10 mouse cellular contexts compared by ENCODE assay signal in genomic region chr8:117380796-117381195, GRCm38 (mm10).
DNase-seq lines count a peak whose midpoint lies in the region; ATAC-seq lines count a peak whose summit lies in the region.
"Had no signal": no experiment of that assay in that cellular context is flagged by ENCODE, and none has a peak within 500 bp of the region (broad histone marks: within the 10 kb centered on the region; RNA-seq: fewer than 3 reads in every experiment).

No protein-coding gene starts in this region.

- no peak overlapping the region for H3K9ac ChIP-seq in kidney, embryonic 15.5 days
- no peak overlapping the region for H3K9ac ChIP-seq in lung, embryonic 15.5 days
- H3K9ac ChIP-seq: embryonic facial prominence, embryonic 13.5 days; liver, embryonic 14.5 days had no signal

- DNase-seq in layer of hippocampus, adult 11-12 months (ENCODE audit: low spot score), result peak; percentile 45
- no peak for DNase-seq in layer of hippocampus, adult 9-10 months (ENCODE audit: low spot score)
- DNase-seq in heart, adult 9 months (ENCODE audit: low spot score in 2 of 2), result peak; percentile 80 to 87
- DNase-seq in thymus, postnatal 14 days, result no peak
- DNase-seq in retina, embryonic 14.5 days (ENCODE audit: low spot score), result no peak

- H3K4me2 ChIP-seq in kidney, embryonic 15.5 days, result no peak overlapping the region
- 0 out of 2 replicates have a peak overlapping the region, but pooled peaks have one; percentile 10 for H3K4me2 ChIP-seq in lung, embryonic 15.5 days
- H3K4me2 ChIP-seq: embryonic facial prominence, embryonic 13.5 days had no signal

- H3K4me1 ChIP-seq in brown adipose tissue, adult 24 weeks (ENCODE audit: control insufficient read depth, insufficient read depth, insufficient read length, low read length), result peaks cover 23% of the 10 kb centered on the region
- peaks cover 16% of the 10 kb centered on the region for H3K4me1 ChIP-seq in kidney, embryonic 15.5 days
- H3K4me1 ChIP-seq in lung, embryonic 15.5 days, result peaks cover 29% of the 10 kb centered on the region

- no peak overlapping the region for H3K4me3 ChIP-seq in brown adipose tissue, adult 24 weeks (ENCODE audit: insufficient read depth, low read depth, low read length)
- H3K4me3 ChIP-seq in kidney, embryonic 15.5 days (replicated peaks), result no peak overlapping the region
- H3K4me3 ChIP-seq in lung, embryonic 15.5 days, result no peak overlapping the region
- H3K4me3 ChIP-seq: embryonic facial prominence, embryonic 13.5 days had no signal

- H3K27me3 ChIP-seq in kidney, embryonic 15.5 days, result no peaks in the 10 kb centered on the region
- no peaks in the 10 kb centered on the region for H3K27me3 ChIP-seq in lung, embryonic 15.5 days
- H3K27me3 ChIP-seq: embryonic facial prominence, embryonic 13.5 days had no signal

- peaks cover 35% of the 10 kb centered on the region for H3K36me3 ChIP-seq in kidney, embryonic 15.5 days
- no peaks in the 10 kb centered on the region for H3K36me3 ChIP-seq in lung, embryonic 15.5 days

- H3K9me3 ChIP-seq in kidney, embryonic 15.5 days (replicated peaks), result 0 out of 2 replicates have a peak, but pooled peaks cover 7% of the 10 kb centered on the region
- no peaks in the 10 kb centered on the region for H3K9me3 ChIP-seq in lung, embryonic 15.5 days

- H3K27ac ChIP-seq in brown adipose tissue, adult 24 weeks (replicated peaks; ENCODE audit: low read depth, low read length), result peak overlapping the region; percentile 49
- peak overlapping the region; percentile 41 for H3K27ac ChIP-seq in kidney, embryonic 15.5 days
- H3K27ac ChIP-seq in lung, embryonic 15.5 days, result peak overlapping the region; percentile 70
- H3K27ac ChIP-seq: embryonic facial prominence, embryonic 13.5 days; liver, embryonic 14.5 days had no signal

- no peak for ATAC-seq in kidney, embryonic 15.5 days (replicated peaks; ENCODE audit: low FRiP score)
- peak; percentile 58; the same call in 1 of the 2 replicates for ATAC-seq in lung, embryonic 15.5 days (ENCODE audit: borderline replicate concordance, extremely low read depth, low FRiP score, low TSS enrichment)

- 70% methylated on average over 8 of the region's 8 CpGs for WGBS in kidney, embryonic 15.5 days
- 38% methylated on average over 8 of the region's 8 CpGs for WGBS in lung, embryonic 15.5 days

Comparison
In these comparisons a context has a peak if more than half of its experiments do, and no peak if none do; other contexts are left out.
1. DNase-seq: peak in layer of hippocampus, adult 11-12 months (single experiment) and heart, adult 9 months (2 of 2); none in layer of hippocampus, adult 9-10 months (single experiment), thymus, postnatal 14 days (single experiment) and retina, embryonic 14.5 days (single experiment).
2. Peak in every context shown above with its lines, with median percentiles within 50 percentile points of each other: H3K27ac ChIP-seq.